Mouse (Mus musculus) CH12.LX (cell line): ENCODE data around the gene Zfhx3. TPM values are rescaled to one million over a fixed set of nuclear protein-coding genes. Genes with fewer than 3 reads are reported as not detected.

Experiments used
- DNase-seq: peaks from one replicate; pipeline ENCODE4 v3.0.0-alpha.2; 2013; ENCODE audit errors: extremely low read depth
- H3K27ac ChIP-seq: 2 replicates; pipeline ENCODE4 v1.5.1; 2012; ENCODE audit warnings: low read depth, mild to moderate bottlenecking, control low read depth, moderate library complexity; ENCODE audit not compliant: insufficient read depth
- H3K27me3 ChIP-seq: replicated peaks from 2 replicates; pipeline ENCODE3; 2012; ENCODE audit warnings: inconsistent platforms
- H3K36me3 ChIP-seq, 2 experiments: replicated peaks in 1 of 2; 2 replicates each; pipeline versions ENCODE3 to v1.6.1; 2012; ENCODE audit warnings: inconsistent platforms in 1 of 2, low read length in 1 of 2, mild to moderate bottlenecking in 1 of 2, mixed read lengths in 1 of 2, moderate library complexity in 1 of 2; ENCODE audit not compliant: control insufficient read depth in 1 of 2, insufficient read depth in 1 of 2
- H3K4me1 ChIP-seq, 2 experiments: 2 replicates each; pipeline ENCODE4 v1.6.1; 2012; ENCODE audit warnings: inconsistent platforms in 1 of 2, moderate library complexity in 1 of 2; ENCODE audit not compliant: insufficient read depth in 2 of 2, control insufficient read depth in 1 of 2
- H3K4me2 ChIP-seq: 2 replicates; pipeline ENCODE4 v1.6.1; 2012; ENCODE audit warnings: low read depth, mild to moderate bottlenecking, control low read depth; ENCODE audit not compliant: poor library complexity, insufficient read depth, severe bottlenecking
- H3K4me3 ChIP-seq, 3 experiments: fragments of 150-350 bp in 1 of 3; sonication (generic) in 1 of 3; replicated peaks in 1 of 3; 2 replicates each; pipeline versions ENCODE3 to v1.5.1; 2011 to 2012; ENCODE audit warnings: low read depth in 2 of 3, low read length in 2 of 3, mild to moderate bottlenecking in 2 of 3, moderate library complexity in 2 of 3, control low read depth in 1 of 3, improper control_type of control experiment in 1 of 3, inconsistent platforms in 1 of 3, mixed read lengths in 1 of 3; ENCODE audit not compliant: poor library complexity in 1 of 3
- H3K79me2 ChIP-seq: replicated peaks from 2 replicates; pipeline ENCODE4 v1.6.1; 2012; ENCODE audit warnings: mild to moderate bottlenecking, moderate library complexity; ENCODE audit not compliant: control insufficient read depth, poor library complexity, insufficient read depth, severe bottlenecking; ENCODE audit errors: extremely low read depth
- H3K9ac ChIP-seq: 2 replicates; pipeline ENCODE4 v1.6.1; 2012; ENCODE audit warnings: low read depth, mild to moderate bottlenecking, control low read depth, moderate library complexity; ENCODE audit not compliant: insufficient read depth
- H3K9me3 ChIP-seq: replicated peaks from 2 replicates; pipeline ENCODE3; 2012; ENCODE audit warnings: low read length, inconsistent platforms, mixed read lengths
- CTCF ChIP-seq, 2 experiments: IDR thresholded peaks in 1 of 2; conservative IDR thresholded peaks in 1 of 2; 2 replicates each; pipeline ENCODE4 v1.5.1; 2011 to 2012; ENCODE audit warnings: low read depth in 2 of 2, low read length in 2 of 2, improper control_type of control experiment in 1 of 2, inconsistent platforms in 1 of 2, mild to moderate bottlenecking in 1 of 2, moderate library complexity in 1 of 2
- E2F4 ChIP-seq: IDR thresholded peaks from 2 replicates; pipeline ENCODE4 v1.6.1; 2011; ENCODE audit warnings: low read depth, low read length, improper control_type of control experiment; ENCODE audit not compliant: insufficient replicate concordance
- EP300 ChIP-seq: IDR thresholded peaks from 2 replicates; pipeline ENCODE4 v1.6.1; 2011; ENCODE audit warnings: low read length, improper control_type of control experiment
- HCFC1 ChIP-seq: IDR thresholded peaks from 2 replicates; pipeline ENCODE4 v1.6.1; 2012; ENCODE audit warnings: low read depth, mild to moderate bottlenecking, inconsistent platforms, low read length, improper control_type of control experiment
- IRF4 ChIP-seq: IDR thresholded peaks from 2 replicates; pipeline ENCODE4 v1.6.1; 2014; ENCODE audit warnings: low read depth, mild to moderate bottlenecking, inconsistent platforms, low read length, improper control_type of control experiment
- JUN ChIP-seq: IDR thresholded peaks from 2 replicates; pipeline ENCODE4 v1.6.1; 2011; ENCODE audit warnings: low read depth, mild to moderate bottlenecking, low read length, improper control_type of control experiment, moderate library complexity; ENCODE audit not compliant: insufficient read depth
- JUND ChIP-seq: conservative IDR thresholded peaks from 2 replicates; pipeline ENCODE4 v1.6.1; 2011; ENCODE audit warnings: low read depth, low read length, improper control_type of control experiment
- MAFK ChIP-seq: IDR thresholded peaks from 2 replicates; pipeline ENCODE4 v1.6.1; 2011; ENCODE audit warnings: low read length, improper control_type of control experiment; ENCODE audit not compliant: insufficient replicate concordance
- MAX ChIP-seq: IDR thresholded peaks from 2 replicates; pipeline ENCODE4 v1.6.1; 2011; ENCODE audit warnings: low read length, improper control_type of control experiment
- MAZ ChIP-seq: IDR thresholded peaks from 2 replicates; pipeline ENCODE4 v1.6.1; 2012; ENCODE audit warnings: low read depth, mild to moderate bottlenecking, inconsistent platforms, low read length, improper control_type of control experiment, moderate library complexity
- MXI1 ChIP-seq: IDR thresholded peaks from 2 replicates; pipeline ENCODE4 v1.6.1; 2011; ENCODE audit warnings: mild to moderate bottlenecking, low read depth, low read length, improper control_type of control experiment
- NRF1 ChIP-seq: IDR thresholded peaks from 2 replicates; pipeline ENCODE4 v1.6.1; 2014; ENCODE audit warnings: low read depth, mild to moderate bottlenecking, inconsistent platforms, low read length, improper control_type of control experiment, moderate library complexity
- PAX5 ChIP-seq: IDR thresholded peaks from 2 replicates; pipeline ENCODE4 v1.6.1; 2012; ENCODE audit warnings: low read length, inconsistent platforms, mixed read lengths
- POLR2A ChIP-seq: IDR thresholded peaks from 2 replicates; pipeline ENCODE4 v1.6.1; 2011; ENCODE audit warnings: low read depth, mild to moderate bottlenecking, improper control_type of control experiment, low read length
- RAD21 ChIP-seq: IDR thresholded peaks from 2 replicates; pipeline ENCODE4 v1.6.1; 2011; ENCODE audit warnings: low read depth, mild to moderate bottlenecking, low read length, improper control_type of control experiment, moderate library complexity
- SIN3A ChIP-seq: IDR thresholded peaks from 2 replicates; pipeline ENCODE4 v1.6.1; 2012; ENCODE audit warnings: low read length, improper control_type of control experiment, inconsistent platforms
- SMC3 ChIP-seq: IDR thresholded peaks from 2 replicates; pipeline ENCODE4 v1.6.1; 2011; ENCODE audit warnings: low read depth, low read length, improper control_type of control experiment
- TBP ChIP-seq: conservative IDR thresholded peaks from 2 replicates; pipeline ENCODE4 v1.6.1; 2011; ENCODE audit warnings: low read depth, low read length, improper control_type of control experiment
- USF1 ChIP-seq: IDR thresholded peaks from 2 replicates; pipeline ENCODE4 v1.6.1; 2014; ENCODE audit warnings: low read depth, mild to moderate bottlenecking, inconsistent platforms, low read length, improper control_type of control experiment
- ZC3H11A ChIP-seq: IDR thresholded peaks from 2 replicates; pipeline ENCODE4 v1.6.1; 2012; ENCODE audit warnings: low read depth, mild to moderate bottlenecking, inconsistent platforms, low read length, improper control_type of control experiment
- ZKSCAN1 ChIP-seq: IDR thresholded peaks from 2 replicates; pipeline ENCODE4 v1.6.1; 2012; ENCODE audit warnings: low read depth, inconsistent platforms, low read length, improper control_type of control experiment, borderline replicate concordance
- ZMIZ1 ChIP-seq: IDR thresholded peaks from 2 replicates; pipeline ENCODE4 v1.6.1; 2012; ENCODE audit warnings: low read depth, mild to moderate bottlenecking, inconsistent platforms, low read length, improper control_type of control experiment
- dilution Hi-C: fragments of 300-500 bp; cut with MboI; formaldehyde crosslinking; loops from 2 replicates; pipeline ENCODE4 v1.14.3; 2020; ENCODE audit warnings: low sequenced_read_pairs; ENCODE audit not compliant: extremely low pct_unique_long_range_greater_than_20kb, extremely low pct_ligation_motif_present
- in situ Hi-C: fragments of 300-500 bp; cut with MboI; formaldehyde crosslinking; loops from 3 replicates; pipeline ENCODE4 v1.14.3; 2019; ENCODE audit warnings: low sequenced_read_pairs, low pct_ligation_motif_present, low pct_unique_long_range_greater_than_20kb, mixed read lengths
- polyA plus RNA-seq: library from polyadenylated mRNA; unstranded; fragments of >175 nt; gene quantifications from 2 replicates; pipeline ENCODE4 v1.2.1, GENCODE M21; 2012; ENCODE audit warnings: low read depth; ENCODE audit not compliant: insufficient read length
- total RNA-seq, 2 experiments: library from RNA; depleted of rRNA; stranded (reverse); fragments of 300-350 nt in 1 of 2; fragments of >200 nt in 1 of 2; gene quantifications; 2 replicates each; pipeline ENCODE4 v1.2.3; 2012 to 2014

Zfhx3 gene
- total and polyA plus RNA-seq, 3 experiments: 0.05 to 0.76 (median 0.68) TPM

GRCm38 (mm10) chr8:108705751-108706150 is 763.3 kb downstream of the Zfhx3 start:
- no peak overlapping the region for H3K4me3 ChIP-seq
- no peak for TF ChIP-seq ZMIZ1
- TF ChIP-seq ZC3H11A: no peak
- TF ChIP-seq EP300: no peak
- TF ChIP-seq ZKSCAN1: no peak
- no peak for TF ChIP-seq PAX5
- TF ChIP-seq NRF1: no peak
- TF ChIP-seq IRF4: no peak
- TF ChIP-seq CTCF (conservative IDR thresholded peaks at IDR 0.05 in 1 of 2, IDR thresholded peaks at IDR 0.05 in 1 of 2; ENCODE audit: low read depth in 2 of 2, low read length in 2 of 2): no peak
- no peak for TF ChIP-seq POLR2A
- no peak for TF ChIP-seq JUND
- no peak for TF ChIP-seq SMC3
- TF ChIP-seq USF1: no peak
- no peak for TF ChIP-seq MAX
- TF ChIP-seq MXI1: no peak
- no peak for TF ChIP-seq TBP
- no peak for TF ChIP-seq MAFK
- no peak for TF ChIP-seq RAD21
- no peak for TF ChIP-seq SIN3A
- no peaks in the 10 kb centered on the region for H3K79me2 ChIP-seq
- no peak overlapping the region for H3K9ac ChIP-seq
- DNase-seq: no peak
- peaks cover 36% of the 10 kb centered on the region for H3K27me3 ChIP-seq
- H3K36me3 ChIP-seq: no peaks in the 10 kb centered on the region
- in situ Hi-C loops (no loop called here), dilution Hi-C loops (no loop called here)
- peaks cover 0 to 8% of the 10 kb centered on the region in 2 experiments; a peak in 2 of 4 replicates for H3K4me1 ChIP-seq
- no peak overlapping the region for H3K27ac ChIP-seq
- no peaks in the 10 kb centered on the region for H3K9me3 ChIP-seq
- H3K4me2 ChIP-seq: no peak overlapping the region

- in situ Hi-C loops (no loop called here), dilution Hi-C loops (no loop called here)
- H3K4me3 ChIP-seq: no peak overlapping the region
- no peaks in the 10 kb centered on the region for H3K36me3 ChIP-seq
- TF ChIP-seq E2F4 (no peak), TBP (no peak), HCFC1 (no peak), JUN (no peak), MAZ (no peak), PAX5 (no peak)
- no peak overlapping the region for H3K27ac ChIP-seq
- H3K4me2 ChIP-seq: no peak overlapping the region
- H3K9ac ChIP-seq: no peak overlapping the region
- peaks cover 0 to 15% of the 10 kb centered on the region in 2 experiments; a peak in 3 of 4 replicates for H3K4me1 ChIP-seq
- no peaks in the 10 kb centered on the region for H3K9me3 ChIP-seq
- H3K27me3 ChIP-seq: peaks cover 29% of the 10 kb centered on the region
- no peaks in the 10 kb centered on the region for H3K79me2 ChIP-seq
- DNase-seq: no peak
Observed at GRCm38 (mm10) chr8:108706491-108706847, 764.0 kb downstream of the Zfhx3 start.
